Comparison of ENCODE assay signal across 18 mouse cellular contexts in the genomic region with DNA sequence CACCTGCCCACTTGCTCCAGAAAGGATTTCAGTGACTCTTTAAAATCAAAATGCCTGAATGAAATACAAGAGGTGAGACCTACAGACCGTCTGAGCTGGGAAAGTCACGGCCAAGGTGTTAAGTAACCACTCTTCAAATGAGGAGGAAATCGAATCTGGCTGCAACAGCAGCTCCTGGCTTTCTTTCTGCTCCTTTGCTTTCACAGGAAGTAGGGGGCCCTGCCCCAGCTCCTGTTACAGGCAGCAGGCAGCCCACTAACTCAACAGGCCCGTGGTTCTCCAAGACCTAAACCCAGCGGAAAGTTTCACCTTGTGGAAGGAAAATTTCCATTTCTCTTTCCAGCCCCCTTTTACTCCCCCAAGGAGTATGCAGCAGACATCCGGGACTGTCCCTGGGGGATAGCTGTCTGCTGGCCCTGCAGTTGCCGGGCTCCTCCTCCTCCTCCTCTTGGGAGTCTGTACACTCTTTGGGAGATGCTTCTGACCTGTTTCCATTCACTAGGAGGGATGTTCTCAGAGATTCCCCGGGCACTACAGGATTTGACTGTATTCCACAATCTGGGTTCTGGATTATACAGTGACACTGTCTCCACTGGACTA. TPM values are rescaled to one million over a fixed set of nuclear protein-coding genes. Genes with fewer than 3 reads are reported as not detected.
DNase-seq lines count a peak whose midpoint lies in the region; ATAC-seq and TF ChIP-seq lines count a peak whose summit lies in the region.
"Had no signal": no experiment of that assay in that cellular context is flagged by ENCODE, and none has a peak within 500 bp of the region (broad histone marks: within the 10 kb centered on the region; RNA-seq: fewer than 3 reads in every experiment).

No protein-coding gene starts in this region.

- peaks cover 54% of the 10 kb centered on the region for H3K27me3 ChIP-seq in heart, embryonic 12.5 days (replicated peaks)
- H3K27me3 ChIP-seq in embryonic facial prominence, embryonic 13.5 days: peaks cover 18% of the 10 kb centered on the region
- peaks cover 56% of the 10 kb centered on the region for H3K27me3 ChIP-seq in limb, embryonic 10.5 days (ENCODE audit: low read depth, poor library complexity, severe bottlenecking)
- H3K27me3 ChIP-seq in hindbrain, embryonic 12.5 days: peaks cover 20% of the 10 kb centered on the region

- no peak overlapping the region for H3K9ac ChIP-seq in heart, embryonic 12.5 days
- H3K9ac ChIP-seq in embryonic facial prominence, embryonic 13.5 days: no peak overlapping the region
- no peak overlapping the region for H3K9ac ChIP-seq in hindbrain, embryonic 12.5 days
- H3K9ac ChIP-seq: embryonic facial prominence, embryonic 12.5 days; liver, embryonic 14.5 days; midbrain, embryonic 12.5 days had no signal

- TF ChIP-seq CTCF in gastrocnemius, adult 2 months (IDR thresholded peaks at IDR 0.05): no peak

- H3K36me3 ChIP-seq in heart, embryonic 12.5 days: no peaks in the 10 kb centered on the region
- no peaks in the 10 kb centered on the region for H3K36me3 ChIP-seq in embryonic facial prominence, embryonic 13.5 days
- H3K36me3 ChIP-seq in limb, embryonic 10.5 days: no peaks in the 10 kb centered on the region
- H3K36me3 ChIP-seq in hindbrain, embryonic 12.5 days: no peaks in the 10 kb centered on the region
- H3K36me3 ChIP-seq: embryonic facial prominence, embryonic 12.5 days; G1E; midbrain, embryonic 12.5 days had no signal

- no peak for ATAC-seq in heart, embryonic 12.5 days (ENCODE audit: insufficient number of reproducible peaks, low FRiP score)
- ATAC-seq in embryonic facial prominence, embryonic 13.5 days (ENCODE audit: insufficient number of reproducible peaks, insufficient read depth, low FRiP score, low TSS enrichment, low read depth): no peak
- ATAC-seq in hindbrain, embryonic 12.5 days (ENCODE audit: low FRiP score): no peak
- ATAC-seq: forebrain, embryonic 14.5 days; inflammation-experienced regulatory T-cells, adult 6 months had no signal

- H3K4me2 ChIP-seq in heart, embryonic 12.5 days: no peak overlapping the region
- no peak overlapping the region for H3K4me2 ChIP-seq in embryonic facial prominence, embryonic 13.5 days
- H3K4me2 ChIP-seq in hindbrain, embryonic 12.5 days (replicated peaks): no peak overlapping the region
- H3K4me2 ChIP-seq: embryonic facial prominence, embryonic 12.5 days; midbrain, embryonic 12.5 days had no signal

- WGBS in heart, embryonic 12.5 days: 23% methylated on average over 8 of the region's 8 CpGs
- 19% methylated on average over 8 of the region's 8 CpGs for WGBS in embryonic facial prominence, embryonic 13.5 days
- WGBS in limb, embryonic 10.5 days: 35% methylated on average over 8 of the region's 8 CpGs
- WGBS in hindbrain, embryonic 12.5 days: 44% methylated on average over 8 of the region's 8 CpGs

- no peak overlapping the region for H3K27ac ChIP-seq in heart, embryonic 12.5 days (ENCODE audit: poor library complexity, severe bottlenecking)
- peak overlapping the region; percentile 36; the same call in 1 of the 2 replicates for H3K27ac ChIP-seq in embryonic facial prominence, embryonic 13.5 days
- peak overlapping the region; percentile 75 for H3K27ac ChIP-seq in limb, embryonic 10.5 days
- no peak overlapping the region for H3K27ac ChIP-seq in hindbrain, embryonic 12.5 days
- H3K27ac ChIP-seq in gastrocnemius, adult 2 months: no peak overlapping the region
- H3K27ac ChIP-seq: embryonic facial prominence, embryonic 12.5 days; left cerebral cortex, adult 2 months; liver, embryonic 14.5 days; midbrain, embryonic 12.5 days had no signal

- intact Hi-C loops in gastrocnemius, adult 2 months (cut with DNase I): no loop called here

- no peaks in the 10 kb centered on the region for H3K9me3 ChIP-seq in heart, embryonic 12.5 days (replicated peaks)
- no peaks in the 10 kb centered on the region for H3K9me3 ChIP-seq in embryonic facial prominence, embryonic 13.5 days
- H3K9me3 ChIP-seq in limb, embryonic 10.5 days (replicated peaks): no peaks in the 10 kb centered on the region
- H3K9me3 ChIP-seq in hindbrain, embryonic 12.5 days (replicated peaks): no peaks in the 10 kb centered on the region
- H3K9me3 ChIP-seq: embryonic facial prominence, embryonic 12.5 days; G1E; midbrain, embryonic 12.5 days had no signal

- peak; percentile 21 for DNase-seq in heart, adult 8-10 months (ENCODE audit: low spot score)
- peak; percentile 12 to 14 for DNase-seq in kidney, adult 8-10 months
- no peak for DNase-seq in limb, embryonic 10.5 days (ENCODE audit: low spot score)
- DNase-seq in gastrocnemius, adult 2 months: no peak
- no peak for DNase-seq in cerebellum, adult 9-10 months
- DNase-seq: B cell, adult 2 months; cerebellum, adult 11-12 months; gastrocnemius, postnatal 14 days had no signal

- H3K4me1 ChIP-seq in heart, embryonic 12.5 days (replicated peaks): peaks cover 9% of the 10 kb centered on the region; the same call in 1 of the 2 replicates
- peaks cover 31% of the 10 kb centered on the region for H3K4me1 ChIP-seq in embryonic facial prominence, embryonic 13.5 days
- peaks cover 37% of the 10 kb centered on the region for H3K4me1 ChIP-seq in limb, embryonic 10.5 days
- peaks cover 22% of the 10 kb centered on the region for H3K4me1 ChIP-seq in hindbrain, embryonic 12.5 days

- no peak overlapping the region for H3K4me3 ChIP-seq in heart, embryonic 12.5 days
- H3K4me3 ChIP-seq in embryonic facial prominence, embryonic 13.5 days: no peak overlapping the region
- H3K4me3 ChIP-seq in limb, embryonic 10.5 days: no peak overlapping the region
- H3K4me3 ChIP-seq in hindbrain, embryonic 12.5 days: no peak overlapping the region
- H3K4me3 ChIP-seq in gastrocnemius, adult 2 months: no peak overlapping the region
- H3K4me3 ChIP-seq: embryonic facial prominence, embryonic 12.5 days; left cerebral cortex, adult 2 months; midbrain, embryonic 12.5 days had no signal

RNA-seq across cellular contexts. Expression of a gene that starts 29.8 kb away (rescaled TPM):
- total RNA-seq in heart, adult 8-10 months (2022): 1 to 10 TPM; 5.3 to 9.7 (median 7.4) TPM
- 46.6 and 48.7 TPM in 2 replicates for polyA plus RNA-seq in heart, embryonic 12.5 days (2016; fragmentation: Nextera tagmentation; extraction: Ambion mirVana)
- 35.7 and 37.9 TPM in 2 replicates for polyA plus RNA-seq in embryonic facial prominence, embryonic 13.5 days (2015; fragmentation: Nextera tagmentation; extraction: Ambion mirVana)
- 50.2 and 51.1 TPM in 2 replicates for polyA plus RNA-seq in limb, embryonic 10.5 days (2016; fragmentation: Nextera tagmentation; extraction: Ambion mirVana)
- 26.6 and 30.8 TPM in 2 replicates for polyA plus RNA-seq in hindbrain, embryonic 12.5 days (2016; fragmentation: Nextera tagmentation; extraction: Ambion mirVana)
- total RNA-seq in gastrocnemius, adult 2 months (2021): 10 to 100 TPM in 1 of 2 experiments, 1 to 10 TPM in 1; 4.3 to 11.4 TPM

RNA-seq across cellular contexts. Expression of a gene that starts 36.4 kb away (rescaled TPM):
- total RNA-seq in heart, adult 8-10 months (2022): 100 to 1,000 TPM; 171 to 181 (median 179) TPM
- 29.6 and 31.2 TPM in 2 replicates for polyA plus RNA-seq in heart, embryonic 12.5 days (2016; fragmentation: Nextera tagmentation; extraction: Ambion mirVana)
- polyA plus RNA-seq in embryonic facial prominence, embryonic 13.5 days (2015; fragmentation: Nextera tagmentation; extraction: Ambion mirVana): 9.9 and 12.1 TPM in 2 replicates
- polyA plus RNA-seq in limb, embryonic 10.5 days (2016; fragmentation: Nextera tagmentation; extraction: Ambion mirVana): 5.5 and 5.7 TPM in 2 replicates
- 12.7 and 13.2 TPM in 2 replicates for polyA plus RNA-seq in hindbrain, embryonic 12.5 days (2016; fragmentation: Nextera tagmentation; extraction: Ambion mirVana)
- 100 to 1,000 TPM; 172 to 212 TPM for total RNA-seq in gastrocnemius, adult 2 months (2021)

Comparison
In these comparisons a context has a peak if more than half of its experiments do, and no peak if none do; other contexts are left out.
1. DNase-seq: peak in heart, adult 8-10 months (single experiment) and kidney, adult 8-10 months (2 of 2); none in limb, embryonic 10.5 days (single experiment), gastrocnemius, adult 2 months (single experiment) and cerebellum, adult 9-10 months (single experiment).
2. H3K27ac ChIP-seq: peak in embryonic facial prominence, embryonic 13.5 days (single experiment) and limb, embryonic 10.5 days (single experiment); none in heart, embryonic 12.5 days (single experiment), hindbrain, embryonic 12.5 days (single experiment) and gastrocnemius, adult 2 months (single experiment).